Mouse (Mus musculus): ENCODE measurements at regions not wholly inside any gene's neighbourhood (a gene's known extent, or its start where the extent isn't known, plus 50 kb on each side); places are given as distances from the start of the nearest gene placed in this dataset.

DNA sequence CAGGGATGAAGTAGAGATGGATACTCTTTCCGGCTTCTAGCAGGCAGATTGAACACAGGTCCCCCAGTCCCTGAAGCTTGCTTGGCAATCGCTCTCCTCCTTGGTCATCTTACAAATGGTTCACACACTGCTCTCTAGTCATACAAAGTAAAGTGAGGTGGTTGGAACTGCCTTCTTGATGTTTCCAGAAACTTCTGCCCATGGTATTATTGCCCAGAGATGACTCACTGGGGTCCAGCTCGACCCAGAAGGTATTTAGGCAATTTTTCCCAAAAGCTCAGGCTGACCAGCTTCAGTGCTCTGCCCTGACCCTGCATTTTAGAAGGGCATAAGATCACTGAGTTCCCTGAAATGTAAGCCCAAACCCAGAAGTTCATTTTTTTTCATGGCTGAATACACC is 139.2 kb upstream of the Tab2 start:
- no peak for TF ChIP-seq CTCF (IDR thresholded peaks at IDR 0.05; ENCODE audit: low read depth)
- no peak for TF ChIP-seq EP300 (IDR thresholded peaks at IDR 0.05; ENCODE audit: low read depth)
